Mouse (Mus musculus) right cerebral cortex, adult 2 months (tissue): ENCODE results near the gene Taf3.
A peak's percentile ranks its signal among the peaks of the same experiment; 100 is the strongest.

ENCODE experiments used
- DNase-seq, 2 experiments: peaks; one replicate each; pipeline ENCODE4 v3.0.0; 2021 to 2022; ENCODE audit warnings: low spot score in 2 of 2

The Taf3 gene

GRCm38 (mm10) chr2:9889651-9890183, 158.7 kb downstream of the Taf3 start, which contains the start of gene Gata3:
Gene Gata3, minus strand, starts transcription at chr2:9890034.
- DNase-seq: no peak

GRCm38 (mm10) chr2:9888913-9889650, 159.3 kb downstream of the Taf3 start, which contains the start of gene 9230102O04Rik:
Gene 9230102O04Rik, minus strand, starts transcription at chr2:9889540.
- no peak for DNase-seq

DNA sequence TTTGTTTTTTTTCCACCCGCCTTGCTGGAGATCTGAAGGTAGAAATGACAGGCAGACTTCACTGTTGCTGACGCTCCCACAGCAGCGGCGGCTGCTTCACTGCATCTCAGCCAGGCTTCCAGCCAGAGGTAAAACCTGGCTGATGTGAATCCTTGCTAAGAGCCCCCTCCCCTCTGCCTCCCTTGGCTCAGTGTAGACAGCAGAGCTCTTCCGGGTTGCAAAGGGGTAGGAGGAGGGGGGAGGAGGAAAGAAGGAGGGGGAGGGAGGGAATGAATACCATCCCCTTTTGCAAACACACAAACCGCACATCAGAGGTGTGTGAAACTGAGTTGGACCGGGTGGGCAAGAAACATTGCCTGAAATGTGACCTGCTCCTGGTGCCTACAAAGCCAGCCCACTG, 160.8 kb downstream of the Taf3 start:
- DNase-seq: no peak

GRCm38 (mm10) chr2:9886921-9887610, 161.3 kb downstream of the Taf3 start:
- DNase-seq: no peak

GRCm38 (mm10) chr2:9886031-9886430, 162.4 kb downstream of the Taf3 start:
- no peak for DNase-seq

GRCm38 (mm10) chr2:9885217-9885770, 163.1 kb downstream of the Taf3 start:
- DNase-seq: no peak

DNA sequence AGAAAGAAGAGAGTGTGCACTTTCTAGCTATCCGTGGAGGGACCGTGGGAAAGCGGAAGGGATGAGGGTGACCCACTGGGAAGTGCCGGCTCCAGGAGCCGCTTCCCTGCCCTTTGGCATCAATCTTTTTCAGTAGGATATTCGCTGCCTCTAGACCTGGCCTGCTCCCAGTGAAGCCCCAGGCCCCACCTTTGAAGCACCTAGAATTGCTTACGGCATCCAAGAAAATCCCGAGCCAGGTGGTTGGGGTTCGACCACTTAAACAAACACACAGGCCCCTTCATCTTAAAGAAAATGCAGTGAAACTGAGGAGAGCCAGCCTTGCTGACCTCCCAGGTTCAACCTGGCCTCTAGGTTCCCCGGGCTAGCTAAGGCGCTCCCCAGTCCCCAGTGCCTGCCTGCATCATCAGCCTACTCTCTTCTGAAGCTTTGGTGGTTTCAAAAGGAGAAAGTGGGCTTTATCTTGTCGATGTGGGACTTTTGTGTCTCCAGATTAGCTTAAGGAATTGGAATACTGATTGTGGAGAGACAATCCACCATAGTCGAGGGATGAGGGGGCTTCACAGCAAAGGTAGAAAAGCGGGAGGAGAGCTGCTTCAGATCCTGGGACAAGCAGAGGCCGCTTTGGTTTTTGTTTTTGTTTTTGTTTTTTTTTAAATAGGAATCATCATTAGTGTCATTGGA, 163.7 kb downstream of the Taf3 start:
- no peak for DNase-seq

DNA sequence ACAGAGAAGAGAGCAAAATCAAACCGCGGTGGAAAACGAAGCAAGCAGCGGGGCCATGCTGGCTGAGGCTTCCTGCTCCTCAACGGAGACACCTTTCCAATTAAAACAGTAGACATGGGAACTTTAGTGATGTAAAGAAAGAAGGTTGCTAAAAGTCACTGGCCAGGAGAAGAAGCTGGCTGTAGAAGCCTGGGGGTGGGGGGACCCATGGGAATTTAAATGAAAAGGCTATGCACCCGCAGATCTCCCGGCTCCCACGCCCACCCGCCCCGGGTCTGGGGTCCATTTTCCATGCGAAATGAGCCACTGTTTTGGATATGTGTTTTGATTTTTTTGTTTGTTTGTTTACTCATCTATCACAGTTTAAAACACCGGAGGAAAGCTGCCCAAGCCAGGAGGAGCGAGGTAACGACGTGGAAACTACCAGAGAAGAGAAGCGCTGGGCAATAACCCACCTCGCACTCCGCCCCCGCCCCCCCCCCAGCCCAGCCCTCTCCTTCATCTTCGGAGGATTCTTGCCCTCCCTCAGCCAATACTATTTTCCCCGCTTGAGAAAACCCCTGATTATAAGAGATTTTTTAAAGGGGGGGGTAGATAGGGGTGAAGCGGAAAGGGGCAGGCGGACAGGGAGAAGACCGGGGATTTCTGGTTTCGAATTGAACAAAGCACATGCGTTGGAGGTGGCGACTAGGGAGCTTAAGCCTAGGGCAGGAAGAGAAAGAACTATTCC, 164.4 kb downstream of the Taf3 start:
- DNase-seq: no peak

- no peak for DNase-seq
Observed at GRCm38 (mm10) chr2:9882926-9883802, 165.2 kb downstream of the Taf3 start.

- DNase-seq: no peak
Observed at GRCm38 (mm10) chr2:9882371-9882925, 165.9 kb downstream of the Taf3 start.

DNA sequence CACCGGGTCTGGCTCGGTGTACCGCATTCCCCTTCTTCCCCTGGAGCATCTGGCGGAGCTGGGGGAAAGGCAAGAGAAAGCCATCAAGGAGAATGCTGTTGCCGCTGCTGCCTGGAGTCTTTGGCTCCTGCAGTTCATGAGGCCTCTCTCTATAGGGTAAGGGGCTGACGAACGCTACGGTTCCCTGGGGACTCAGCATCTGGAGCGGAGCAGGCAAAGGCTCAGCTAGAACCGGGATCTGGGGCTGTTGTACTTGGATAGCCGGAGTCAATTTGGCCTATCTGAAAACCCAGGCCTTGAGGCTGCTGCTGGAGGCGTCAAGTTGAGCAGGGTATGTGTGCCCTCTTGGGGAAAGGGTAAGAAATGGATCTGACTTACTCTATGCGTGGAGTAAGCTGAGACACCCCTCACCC, 166.8 kb downstream of the Taf3 start:
- no peak for DNase-seq

DNA sequence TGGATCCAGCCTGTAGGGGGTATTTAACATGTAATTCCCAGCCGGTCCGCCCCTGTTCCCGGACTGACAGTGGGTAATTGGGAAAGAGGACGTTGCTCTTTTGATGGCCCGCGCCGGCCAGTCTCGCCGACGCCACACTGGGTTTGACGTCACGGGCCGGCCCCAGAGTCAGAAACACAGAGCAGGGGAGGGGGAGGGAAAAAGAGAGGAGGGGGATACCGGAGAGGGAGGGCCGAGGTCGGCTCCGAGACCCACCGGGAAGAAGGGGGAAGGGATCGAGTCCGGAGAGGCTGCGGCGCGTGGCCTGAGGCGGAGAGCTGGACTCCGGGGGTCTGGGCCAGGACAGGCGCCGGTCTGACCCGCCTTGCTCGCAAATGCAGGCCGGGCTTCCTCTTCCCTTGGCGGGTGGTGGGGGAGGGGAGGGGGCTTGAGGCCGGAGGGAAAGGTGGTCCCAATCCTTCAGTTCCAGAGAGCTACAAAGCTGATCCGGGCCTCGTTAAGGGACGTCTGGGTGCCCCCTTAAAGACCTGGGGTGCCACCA, 167.3 kb downstream of the Taf3 start, which contains the start of gene 4930412O13Rik:
TSS of gene 4930412O13Rik (plus strand) at position 202 of the 541 bp plus-strand sequence.
- DNase-seq: no peak

DNA sequence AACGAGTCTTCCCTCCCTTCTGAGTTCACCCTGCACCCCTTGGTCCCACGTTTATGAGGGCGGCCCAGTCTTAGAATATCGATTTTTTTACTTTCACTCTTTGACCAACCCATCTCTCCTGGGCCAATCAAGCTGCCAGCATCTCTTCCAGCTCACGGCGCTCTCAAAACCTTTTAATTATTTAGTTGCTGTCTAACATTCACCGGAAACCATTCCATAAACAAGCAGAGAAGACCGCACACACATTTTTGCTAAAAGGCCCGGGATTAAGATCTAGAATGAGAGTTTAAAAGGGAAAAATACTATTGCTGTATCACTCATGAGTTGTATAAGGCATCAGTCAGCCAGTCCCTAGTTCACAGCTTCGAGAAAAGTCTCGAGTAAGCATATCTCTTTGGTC, 168.1 kb downstream of the Taf3 start:
- peak in 1 of 2 experiments; percentile 2 for DNase-seq

DNA sequence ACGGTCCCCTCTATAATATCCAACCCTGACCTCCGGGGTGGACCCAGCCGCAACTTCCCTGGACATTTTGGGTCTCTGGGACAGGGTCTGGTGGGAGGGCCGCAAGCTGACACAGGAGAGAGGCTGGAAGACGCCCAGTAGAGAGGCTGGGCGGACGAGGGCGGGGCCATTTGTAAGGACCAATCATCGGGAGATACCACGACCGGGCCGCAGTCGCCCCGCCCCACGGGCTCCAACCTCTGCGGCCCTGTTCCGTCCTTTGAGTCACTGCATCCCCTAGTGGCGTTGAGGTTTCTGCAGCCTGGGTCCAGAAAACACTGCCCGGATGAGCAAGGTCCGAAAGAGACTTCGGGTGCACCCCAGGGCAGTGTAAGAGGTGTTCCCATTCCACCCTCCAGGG, 168.9 kb downstream of the Taf3 start:
- peak in 1 of 2 experiments; percentile 34 for DNase-seq

DNA sequence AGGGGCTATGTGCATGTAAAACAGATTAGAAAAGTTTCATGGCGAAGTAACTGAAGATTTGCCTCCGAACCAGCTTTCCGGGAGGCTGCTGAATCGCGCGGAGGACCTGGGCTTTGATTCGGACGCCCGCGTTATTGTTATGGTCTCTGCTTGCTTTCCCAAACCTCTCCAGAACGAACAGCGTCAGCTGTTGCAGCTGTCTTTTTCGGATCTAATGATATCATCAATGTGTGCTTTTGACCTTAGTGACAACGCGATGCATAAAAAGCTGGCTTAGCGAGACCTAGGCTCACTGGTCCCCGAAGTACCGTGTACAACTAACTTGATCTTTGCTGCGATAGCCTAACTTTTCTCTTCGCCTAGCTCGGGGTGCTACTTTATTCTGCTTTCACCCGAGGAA, 169.3 kb downstream of the Taf3 start:
- DNase-seq: peak in 1 of 2 experiments; percentile 20

GRCm38 (mm10) chr2:9878564-9879081, 169.8 kb downstream of the Taf3 start:
- no peak for DNase-seq

DNA sequence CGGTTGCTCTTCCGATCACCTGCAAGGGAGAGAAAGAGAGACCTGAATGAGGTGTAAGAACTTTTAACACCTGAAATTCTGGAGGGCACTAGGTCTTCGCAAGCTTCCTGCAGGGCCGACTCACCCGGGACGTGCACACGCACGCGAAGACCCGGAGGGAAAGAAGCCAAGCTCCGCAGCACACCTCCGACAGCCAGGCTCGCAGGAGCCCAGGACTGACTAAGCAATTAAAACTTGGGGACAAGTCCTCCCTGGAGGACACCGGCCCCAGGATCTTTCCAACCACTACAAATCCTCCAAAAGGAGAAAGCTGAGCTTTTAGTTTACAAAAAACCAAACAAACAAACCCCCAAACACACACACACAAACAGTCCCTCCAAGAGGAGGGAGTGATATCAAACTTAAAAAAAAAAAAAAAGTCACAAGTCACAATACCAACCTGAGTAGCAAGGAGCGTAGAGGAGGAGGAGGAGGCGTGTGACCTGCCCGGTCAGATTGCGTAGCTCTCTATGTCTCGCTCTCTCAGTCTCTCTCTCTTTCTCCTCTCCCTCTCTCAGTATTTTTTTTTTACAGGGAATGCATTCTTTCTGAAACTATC, 170.3 kb downstream of the Taf3 start:
- DNase-seq: no peak

DNA sequence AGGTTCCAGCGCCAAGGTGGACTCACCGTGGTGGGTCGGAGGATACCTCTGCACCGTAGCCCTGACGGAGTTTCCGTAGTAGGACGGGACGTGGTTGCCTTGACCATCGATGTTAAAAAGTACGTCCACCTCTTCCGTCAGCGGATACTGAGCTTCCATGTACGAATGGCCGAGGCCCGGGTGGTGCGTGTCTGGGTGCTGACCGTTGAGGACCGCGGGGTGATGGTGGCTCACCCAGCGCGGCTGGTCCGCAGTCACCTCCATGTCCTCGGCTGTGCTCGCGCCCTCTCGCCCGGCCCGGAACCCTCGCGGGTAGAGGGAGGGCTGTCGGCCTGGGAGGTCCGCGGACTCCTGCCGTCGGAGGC, 171.1 kb downstream of the Taf3 start:
- no peak for DNase-seq
